Mouse (Mus musculus) T-helper 1 cell (primary cell): ENCODE results near the gene Cfc1.

Experiments used
- in situ Hi-C: fragments of 300-600 bp; cut with MboI, MseI; formaldehyde crosslinking; loops from one replicate; pipeline ENCODE4 v1.15.1; 2025; ENCODE audit warnings: high pct_unique_total_duplicates

The Cfc1 gene

DNA sequence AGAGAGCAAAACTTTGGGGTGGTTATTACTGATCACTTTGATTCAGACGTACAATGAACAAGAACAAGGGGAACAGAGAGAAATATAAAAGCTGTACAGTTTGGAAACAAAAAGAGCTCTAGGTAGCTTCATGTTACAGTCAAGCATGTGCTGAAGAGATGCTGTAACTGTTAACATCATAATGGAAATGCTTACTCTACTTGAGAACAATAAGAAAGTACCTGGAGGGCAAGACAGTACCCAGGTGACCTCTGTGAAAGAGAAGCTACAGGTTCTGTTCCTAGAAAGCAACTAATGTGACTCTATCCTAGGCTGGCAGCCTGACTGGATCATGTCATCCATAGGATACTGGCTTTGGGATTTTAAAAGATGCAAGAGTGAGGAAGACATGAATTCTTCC, 11.6 kb downstream of the Cfc1 start:
- in situ Hi-C loops: no loop called here

DNA sequence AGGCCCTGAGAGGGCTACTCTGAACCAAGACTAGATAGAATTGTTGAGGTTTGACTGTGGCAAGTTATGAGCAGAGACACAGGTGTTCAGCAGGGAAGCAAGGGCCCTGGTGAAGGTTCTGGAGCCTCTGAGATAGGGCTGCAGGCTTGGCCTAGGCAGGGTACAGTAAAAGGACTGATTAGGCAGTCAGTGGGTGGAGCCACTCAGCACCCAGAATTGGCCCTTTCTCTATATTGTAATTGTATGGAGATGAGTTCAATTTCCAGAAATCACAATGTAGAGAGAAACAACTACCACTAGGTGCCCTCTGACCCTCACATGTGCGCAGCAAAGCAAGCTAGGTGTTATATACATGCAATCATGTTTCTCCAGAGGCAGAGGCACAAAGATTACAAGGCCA, 18.2 kb downstream of the Cfc1 start:
- in situ Hi-C loops: loop anchor here (5.0 kb wide), 1 partner anchor 41 kb away; no protein-coding TSS in a partner anchor

DNA sequence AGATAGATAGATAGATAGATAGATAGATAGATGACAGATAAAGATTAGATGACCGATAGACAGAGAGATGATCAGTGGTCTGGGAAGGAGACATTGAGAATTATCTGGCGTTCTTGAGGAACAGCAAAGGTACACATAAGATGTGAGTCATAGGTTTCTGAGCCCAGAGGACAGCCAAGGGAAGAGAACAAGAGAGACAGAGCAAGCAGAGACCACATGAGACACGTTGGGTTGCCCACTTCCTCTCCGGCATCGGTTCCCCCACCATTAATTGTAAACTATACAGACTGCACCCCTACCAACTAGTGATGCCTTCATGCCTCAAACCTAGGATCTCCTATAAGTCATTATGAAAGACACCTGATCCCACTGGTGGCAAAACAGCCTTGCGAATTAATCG, 18.8 kb downstream of the Cfc1 start:
- in situ Hi-C loops: loop anchor here (5.0 kb wide), 1 partner anchor 42 kb away; no protein-coding TSS in a partner anchor

DNA sequence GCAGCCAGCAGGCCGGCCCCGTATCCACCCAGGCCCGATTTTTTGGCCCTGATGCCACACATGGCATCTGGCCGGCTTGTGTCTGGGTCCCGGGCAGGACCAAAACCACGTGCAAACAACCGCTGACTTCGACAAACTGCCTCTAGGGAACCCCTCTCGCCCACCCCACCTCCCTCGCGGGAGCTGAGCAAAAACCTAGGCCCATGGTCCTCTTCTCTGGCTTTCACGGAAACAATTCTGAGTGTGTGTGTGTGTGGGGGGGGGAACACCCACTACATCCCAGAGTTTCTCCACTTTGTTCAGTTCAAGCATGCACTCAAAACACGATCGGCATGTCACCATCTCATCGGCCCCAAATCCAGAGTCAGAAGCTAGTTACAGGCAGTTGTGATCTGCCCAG, 25.4 kb downstream of the Cfc1 start, which contains the start of gene Prss40:
Prss40 (minus strand) TSS at position 101 of the 400 bp plus-strand sequence.
- in situ Hi-C loops: no loop called here

DNA sequence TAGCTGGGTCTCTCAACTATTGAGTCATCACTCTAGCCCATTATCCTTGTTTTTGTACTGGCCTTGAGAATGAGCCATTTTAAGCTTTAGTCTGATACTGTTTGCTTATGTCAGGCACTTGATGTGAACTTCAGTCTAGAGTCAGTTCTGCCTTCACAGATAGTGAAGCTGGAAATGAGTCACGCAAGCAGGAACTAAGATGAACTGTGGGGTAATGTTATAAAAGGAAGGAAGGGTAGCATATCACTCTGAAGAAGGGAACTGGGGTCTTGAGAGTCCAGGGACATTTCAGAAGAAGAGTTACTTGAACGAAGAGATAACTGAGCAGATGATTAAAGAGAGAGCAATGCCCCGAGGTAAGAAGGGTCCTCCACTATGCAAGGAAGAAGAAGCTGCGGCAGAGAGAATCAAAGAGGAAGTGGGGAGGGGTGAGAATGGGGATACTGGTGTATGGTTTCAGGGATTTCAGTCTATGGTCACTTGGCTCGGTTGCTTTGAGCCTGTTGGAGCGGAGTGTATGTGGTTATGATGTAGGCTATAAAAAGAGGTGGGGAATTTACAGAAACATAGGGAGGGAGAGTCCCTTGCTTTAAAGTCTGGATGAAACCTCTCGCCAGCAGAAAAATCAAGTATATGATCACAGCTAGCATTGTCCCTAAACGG, 29.1 kb downstream of the Cfc1 start:
- in situ Hi-C loops: no loop called here

DNA sequence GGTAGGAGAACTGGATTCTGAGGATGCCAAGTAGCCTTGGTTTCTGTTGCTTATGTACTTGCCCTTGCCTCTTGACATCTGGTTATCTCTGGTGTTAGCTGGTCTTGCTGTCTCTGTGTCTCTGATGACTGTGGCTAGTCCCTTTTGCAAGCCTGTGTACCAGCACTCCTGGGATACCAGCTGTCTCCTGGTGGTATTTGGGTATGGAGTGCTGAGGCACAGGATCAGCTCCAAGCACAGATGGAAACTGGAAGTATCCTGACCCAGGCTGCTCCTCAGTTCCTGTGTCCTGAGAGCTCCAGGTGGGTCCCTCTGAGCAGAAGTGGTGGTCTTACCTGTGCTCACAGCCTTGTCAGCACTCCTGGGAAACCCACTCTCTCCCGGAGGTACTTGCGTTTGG, 32.7 kb downstream of the Cfc1 start:
- in situ Hi-C loops: no loop called here

DNA sequence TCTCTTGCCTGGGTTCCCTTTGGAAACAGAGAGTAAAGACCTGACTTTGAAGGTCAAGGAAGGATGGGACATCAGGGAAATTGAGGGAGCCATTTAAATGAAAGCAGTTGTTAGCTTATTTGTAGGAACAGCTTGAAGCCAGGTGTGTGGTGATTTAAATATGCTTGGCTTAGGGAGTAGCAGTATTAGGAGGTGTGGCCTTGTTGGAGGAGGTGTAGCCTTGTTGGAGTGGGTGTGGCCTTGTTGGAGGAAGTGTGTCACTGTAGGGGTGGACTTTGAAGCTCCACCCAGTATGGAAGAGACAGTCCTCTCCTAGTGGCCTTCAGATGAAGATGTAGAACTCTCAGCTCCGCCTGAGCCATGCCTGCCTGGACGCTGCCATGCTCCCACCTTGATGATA, 34.4 kb downstream of the Cfc1 start:
- in situ Hi-C loops: no loop called here

DNA sequence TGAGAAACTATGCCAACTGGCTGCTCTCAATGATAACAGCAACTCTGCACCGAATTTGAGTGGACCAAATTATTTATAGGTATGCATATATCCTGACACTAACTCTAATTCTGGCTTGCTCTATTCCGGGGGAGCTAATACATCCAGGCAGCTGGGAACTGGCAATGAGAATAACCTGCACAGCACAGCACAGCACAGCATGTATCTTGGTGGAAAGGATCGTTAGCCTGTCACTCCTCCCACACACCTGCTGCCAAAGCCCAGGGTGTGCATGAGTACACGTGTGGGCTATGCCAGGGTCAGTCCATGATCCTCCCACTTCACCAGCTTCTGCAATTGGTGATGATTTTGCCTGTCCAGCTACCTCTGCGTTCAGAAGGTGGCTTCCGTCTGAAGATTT, 36.0 kb downstream of the Cfc1 start:
- in situ Hi-C loops: no loop called here

DNA sequence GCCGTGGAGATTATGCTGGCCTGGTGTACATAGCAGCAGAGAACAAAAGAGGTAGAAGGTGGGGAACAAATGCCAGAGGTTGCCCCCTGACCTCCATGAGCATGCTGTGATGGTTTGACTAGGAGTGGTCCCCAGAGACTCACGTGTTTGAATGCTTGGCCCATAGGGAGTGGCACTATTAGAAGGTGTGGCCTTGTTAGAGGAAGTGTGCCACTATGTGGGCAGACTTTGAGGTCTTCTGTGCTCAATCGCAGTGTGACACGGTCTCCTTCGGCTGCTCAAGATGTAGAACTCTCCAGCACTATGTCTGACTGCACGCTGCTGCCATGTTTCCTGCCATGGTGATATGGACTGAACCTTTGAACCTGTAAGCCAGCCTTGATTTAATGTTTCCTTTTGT, 37.8 kb downstream of the Cfc1 start:
- in situ Hi-C loops: no loop called here

DNA sequence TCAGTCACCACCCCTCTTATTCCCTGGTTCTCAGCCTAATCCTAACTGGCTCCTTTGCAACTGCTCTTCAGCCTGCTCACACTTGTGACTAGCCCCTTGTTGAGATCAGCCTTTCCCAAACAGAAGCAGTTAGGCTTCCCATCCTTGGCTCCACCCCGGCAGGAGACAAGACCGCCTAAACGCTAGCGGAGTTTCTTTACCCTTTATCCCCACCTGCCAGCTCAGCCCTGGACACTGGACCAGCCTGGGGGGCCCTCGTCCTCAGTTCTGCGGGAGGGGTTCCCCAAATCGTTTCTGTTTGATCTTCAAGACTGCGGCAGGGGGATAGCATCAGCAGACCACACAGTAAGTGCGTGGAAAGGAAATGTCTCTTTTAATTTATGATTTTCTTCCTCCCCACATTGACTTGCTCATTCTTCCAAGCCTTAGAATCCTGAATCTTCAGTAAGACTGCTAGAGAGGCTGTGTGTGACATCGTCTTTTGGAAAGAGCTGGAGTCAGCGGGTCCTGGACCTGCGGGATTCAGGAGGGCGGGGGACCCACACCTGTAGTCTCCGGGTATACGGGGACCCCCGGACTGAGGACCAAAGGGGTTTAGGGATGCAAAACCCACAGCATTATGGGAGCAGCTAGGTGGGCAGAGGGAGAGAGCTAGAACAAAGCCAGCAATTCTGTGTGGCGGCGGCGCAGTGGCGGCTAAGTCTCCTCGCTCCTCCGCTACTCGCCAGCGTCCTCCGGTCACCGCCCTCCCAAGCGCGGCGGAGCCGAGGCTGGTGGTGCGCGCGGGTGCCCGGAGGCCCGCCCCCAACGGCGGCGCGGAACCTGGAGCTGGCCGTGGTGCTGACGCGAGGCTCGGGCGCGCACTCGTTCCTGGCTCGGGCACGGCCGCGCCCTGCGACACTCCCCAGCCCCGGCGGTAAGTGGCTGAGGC, 43.7 kb downstream of the Cfc1 start, which contains the start of gene Amer3:
Amer3 (plus strand) TSS at position 807 of the 931 bp plus-strand sequence.
- in situ Hi-C loops: no loop called here

DNA sequence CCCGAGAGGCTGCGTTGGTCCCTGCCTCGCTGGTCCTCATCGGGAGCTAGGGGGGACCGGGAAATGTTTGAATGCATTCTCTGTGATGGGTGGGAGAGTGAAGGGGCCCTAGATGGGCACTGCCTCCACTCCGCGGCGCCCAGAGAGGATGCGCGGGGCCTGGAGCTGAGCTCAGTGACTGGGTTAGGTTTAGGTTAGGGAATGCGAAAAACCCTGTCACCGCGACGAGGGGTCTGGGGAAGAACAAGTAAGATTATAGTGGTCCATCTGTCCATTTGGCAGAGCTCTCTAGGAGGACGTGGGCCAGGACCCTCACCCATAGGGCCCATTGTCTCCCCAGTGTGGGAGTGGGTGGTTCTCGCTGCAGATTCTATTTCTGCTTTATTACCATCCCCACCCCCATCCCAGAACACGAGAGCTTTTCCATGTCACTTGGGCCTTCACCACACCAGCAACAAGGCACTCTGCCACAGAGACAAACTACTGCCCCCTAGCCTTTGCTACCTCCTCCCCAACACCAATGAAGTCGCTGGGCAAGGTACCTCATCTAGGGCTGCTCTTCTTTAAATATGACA, 44.4 kb downstream of the Cfc1 start:
- in situ Hi-C loops: no loop called here

DNA sequence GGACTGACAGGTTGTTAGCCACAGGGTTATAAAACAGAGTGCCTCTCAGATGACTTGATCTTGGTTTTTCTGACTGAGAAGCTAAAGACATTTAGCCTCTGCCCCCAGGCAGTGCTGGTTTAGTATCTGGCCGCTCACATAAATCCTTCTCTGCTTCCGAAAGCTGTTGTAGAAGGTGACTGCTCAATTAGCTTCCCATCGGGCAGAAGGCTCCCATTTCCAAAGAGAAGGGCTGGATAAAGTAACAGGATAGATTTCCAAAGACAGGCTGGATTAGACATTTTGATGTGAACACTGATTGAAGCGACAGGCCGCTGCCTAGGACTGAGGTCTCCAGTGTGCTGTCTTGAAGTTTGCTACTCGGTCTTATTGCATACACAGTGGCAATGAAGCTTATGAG, 46.8 kb downstream of the Cfc1 start:
- in situ Hi-C loops: no loop called here

DNA sequence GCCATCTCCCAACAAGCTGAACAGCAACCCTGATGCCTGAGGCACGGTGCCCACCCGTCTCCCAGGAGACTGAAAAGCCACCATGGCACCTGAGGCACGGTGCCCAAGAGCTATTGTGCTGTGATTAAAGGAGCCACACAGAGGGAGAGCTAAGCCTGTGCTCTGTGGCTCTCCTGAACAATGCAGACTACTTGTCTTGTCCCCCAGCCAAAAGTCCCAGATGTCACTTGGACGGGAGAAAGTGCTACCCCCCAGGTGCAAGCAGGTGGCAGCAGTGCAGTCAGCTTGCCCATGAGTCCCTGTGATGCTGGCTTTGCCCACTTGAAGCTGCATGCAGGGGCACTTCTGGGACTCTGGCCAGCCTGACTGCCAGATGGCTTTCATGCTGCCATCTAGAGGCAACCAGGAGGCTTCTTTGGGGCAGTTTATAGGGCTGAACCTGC, 48.4 kb downstream of the Cfc1 start:
- in situ Hi-C loops: no loop called here

DNA sequence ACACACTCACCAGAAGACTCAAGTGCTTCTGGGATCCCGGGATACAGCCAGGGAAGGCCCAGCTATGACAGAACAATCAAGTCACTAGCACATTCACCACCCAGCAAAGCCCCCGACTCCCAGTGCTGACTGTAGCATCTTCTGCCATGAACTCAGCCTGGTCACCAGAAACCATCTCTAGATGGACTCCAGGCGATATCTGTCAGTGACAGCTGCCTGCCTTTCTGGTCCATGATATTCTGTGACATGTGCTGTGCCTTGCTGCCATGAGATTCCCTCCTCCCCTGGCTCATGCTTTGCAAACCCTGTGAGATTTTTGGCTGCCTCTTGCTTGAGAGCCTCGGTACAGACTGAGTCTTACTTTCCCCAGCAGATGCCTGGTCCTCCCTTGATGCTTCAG, 49.3 kb downstream of the Cfc1 start:
- in situ Hi-C loops: no loop called here

DNA sequence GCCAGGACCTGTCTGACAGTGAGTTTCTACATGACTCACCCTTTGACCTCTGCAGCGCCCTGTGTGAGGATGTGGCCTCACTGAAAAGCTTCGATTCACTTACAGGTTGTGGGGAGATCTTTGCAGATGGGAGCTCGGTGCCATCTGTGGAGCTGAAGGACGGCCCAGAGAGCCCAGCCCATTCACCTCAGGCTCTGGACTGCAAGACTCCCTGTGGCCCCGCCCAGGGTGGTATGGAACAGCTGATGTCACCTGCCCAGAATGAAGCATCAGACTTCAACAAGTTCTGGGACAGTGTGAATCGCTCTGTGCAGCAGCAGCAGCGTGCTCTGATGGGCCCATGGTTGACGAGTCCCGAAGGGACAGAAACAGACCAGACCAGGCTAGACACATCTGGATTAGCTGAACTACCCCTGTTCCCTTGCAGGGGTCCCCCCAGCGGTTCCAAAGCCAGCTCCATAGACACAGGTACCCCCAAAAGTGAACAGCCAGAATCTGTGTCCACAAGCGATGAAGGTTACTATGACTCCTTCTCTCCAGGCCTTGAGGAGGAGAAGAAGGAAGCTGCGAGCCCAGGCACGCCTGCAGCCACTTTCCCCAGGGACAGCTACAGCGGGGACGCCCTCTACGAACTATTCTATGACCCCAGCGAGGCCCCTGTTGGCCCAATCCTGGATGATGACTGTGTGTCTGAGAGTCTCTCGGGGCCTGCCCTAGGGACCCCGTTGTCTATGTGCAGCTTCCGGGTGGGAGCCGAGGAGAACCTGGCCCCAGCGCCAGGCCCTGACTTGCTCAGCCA, 52.0 kb downstream of the Cfc1 start:
- in situ Hi-C loops: no loop called here
